Mouse (Mus musculus): ENCODE measurements around the gene Gpalpp1.

DNA sequence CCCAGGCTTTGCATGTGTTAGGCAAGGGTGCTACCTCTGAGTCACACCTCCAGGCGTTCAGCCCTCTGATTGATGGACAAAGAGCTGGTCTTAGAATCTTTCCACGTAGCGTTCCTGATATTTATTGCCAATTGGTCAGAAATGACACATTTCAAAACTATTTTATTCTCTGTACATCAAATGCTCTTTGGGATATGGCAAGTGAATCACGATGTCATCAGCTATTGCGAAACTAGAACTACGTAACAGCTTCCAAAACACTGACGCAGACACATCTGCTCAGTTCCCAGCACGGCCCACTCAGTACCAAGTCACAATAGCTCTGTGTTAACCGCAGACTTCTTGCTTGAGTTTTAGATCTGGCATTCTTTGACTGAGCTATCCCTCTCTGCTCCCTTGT, 11.0 kb downstream of the Gpalpp1 start:
- no peak for TF ChIP-seq CTCF (IDR thresholded peaks at IDR 0.05; ENCODE audit: extremely low read depth, insufficient read length, insufficient replicate concordance, low read depth, low read length)
- TF ChIP-seq POLR2A (IDR thresholded peaks at IDR 0.05; ENCODE audit: low read depth, low read length): no peak
